Mouse (Mus musculus) liver, embryonic 14.5 days (tissue): ENCODE data around the gene Fryl. TPM values are rescaled to one million over a fixed set of nuclear protein-coding genes. Genes with fewer than 3 reads are reported as not detected.

Experiments
- ATAC-seq: fragments of 200-750 bp; cut with Nextera tagmentation; 2 replicates; pipeline ENCODE4 v1.8.0; 2017; ENCODE audit warnings: moderate number of reproducible peaks, mild to moderate bottlenecking, moderate library complexity; ENCODE audit not compliant: insufficient read depth
- DNase-seq, 3 experiments: peaks; one replicate each; pipeline ENCODE4 v3.0.0-alpha.2; 2012 to 2013; ENCODE audit warnings: low read depth in 3 of 3, low spot score in 3 of 3
- H3K27ac ChIP-seq: fragments of 300-500 bp; sonication (generic); 2 replicates; pipeline ENCODE4 v1.5.1; 2014; ENCODE audit warnings: moderate library complexity, mild to moderate bottlenecking, control low read depth, inconsistent platforms
- H3K27me3 ChIP-seq: fragments of 300-500 bp; sonication (generic); 2 replicates; pipeline ENCODE4 v1.6.1; 2014; ENCODE audit warnings: mild to moderate bottlenecking, low read length, moderate library complexity; ENCODE audit not compliant: control insufficient read depth, insufficient read depth
- H3K36me3 ChIP-seq: fragments of 300-500 bp; sonication (generic); replicated peaks from 2 replicates; pipeline ENCODE4 v1.6.1; 2014; ENCODE audit warnings: low read depth; ENCODE audit not compliant: control insufficient read depth, insufficient read depth
- H3K4me1 ChIP-seq, 2 experiments: fragments of 200-500 bp in 1 of 2; fragments of 300-500 bp in 1 of 2; sonication (generic) in 1 of 2; replicated peaks; 2 replicates each; pipeline ENCODE4 v1.6.1; 2012 to 2014; ENCODE audit warnings: antibody characterized with exemption in 1 of 2, inconsistent platforms in 1 of 2, low read length in 1 of 2; ENCODE audit not compliant: control insufficient read depth in 2 of 2, insufficient read depth in 2 of 2
- H3K4me2 ChIP-seq: fragments of 300-500 bp; sonication (generic); 2 replicates; pipeline ENCODE4 v1.6.1; 2014; ENCODE audit warnings: low read depth, mild to moderate bottlenecking, control low read depth, moderate library complexity
- H3K4me3 ChIP-seq, 2 experiments: fragments of 200-500 bp in 1 of 2; fragments of 300-500 bp in 1 of 2; sonication (generic) in 1 of 2; 2 replicates each; pipeline ENCODE4 v1.5.1; 2012 to 2014; ENCODE audit warnings: low read depth in 2 of 2, low read length in 2 of 2, mild to moderate bottlenecking in 2 of 2, control low read depth in 1 of 2, inconsistent platforms in 1 of 2, moderate library complexity in 1 of 2; ENCODE audit not compliant: insufficient read depth in 1 of 2
- H3K9ac ChIP-seq: fragments of 300-500 bp; sonication (generic); replicated peaks from 2 replicates; pipeline ENCODE4 v1.6.1; 2014; ENCODE audit warnings: mild to moderate bottlenecking, control low read depth, moderate library complexity
- H3K9me3 ChIP-seq: fragments of 300-500 bp; sonication (generic); 2 replicates; pipeline ENCODE4 v1.6.1; 2016; ENCODE audit warnings: low read length, mixed read lengths; ENCODE audit not compliant: control insufficient read depth
- CTCF ChIP-seq: IDR thresholded peaks from 2 replicates; pipeline ENCODE4 v1.5.1; 2016; ENCODE audit warnings: antibody characterized with exemption, low read depth, control low read depth
- EP300 ChIP-seq: IDR thresholded peaks from 2 replicates; pipeline ENCODE4 v1.6.1; 2016; ENCODE audit warnings: antibody characterized with exemption, low read depth
- WGBS: fragments of 180-500 bp; shearing (Covaris S2); extraction: QIAGEN DNeasy Blood & Tissue Kit; methylation state at CpG from one replicate; pipeline ENCODE4 v1.1.7; 2014; ENCODE audit not compliant: insufficient replicate concordance; 5-methylcytosine and 5-hydroxymethylcytosine counted together
- polyA plus RNA-seq, 2 experiments: library from polyadenylated mRNA; depleted of rRNA in 1 of 2; stranded (reverse) in 1 of 2; unstranded in 1 of 2; fragments of >200 nt; fragmentation: Nextera tagmentation in 1 of 2; extraction: Ambion mirVana in 1 of 2; gene quantifications; 2 replicates each; pipeline versions ENCODE4 v1.2.1 to v1.2.3; 2012 to 2014

Fryl gene
- polyA plus RNA-seq, 2 experiments: 22.1 to 41.8 TPM

GRCm38 (mm10) chr5:72995379-72995778, 261.0 kb downstream of the Fryl start:
- Histone ChIP-seq H3K27me3 (no peaks in the 10 kb centered on the region), H3K4me3 (no peak overlapping the region), H3K27ac (no peak overlapping the region), H3K4me1 (no peaks in the 10 kb centered on the region), H3K9me3 (no peaks in the 10 kb centered on the region), H3K36me3 (no peaks in the 10 kb centered on the region), H3K4me2 (no peak overlapping the region), H3K9ac (no peak overlapping the region)
- no peak for DNase-seq
- 55% methylated on average over 10 of the region's 10 CpGs for WGBS
- ATAC-seq: no peak
- TF ChIP-seq CTCF (no peak), EP300 (no peak)

- Histone ChIP-seq H3K4me3 (no peak overlapping the region), H3K27ac (no peak overlapping the region), H3K9me3 (no peaks in the 10 kb centered on the region), H3K4me1 (no peaks in the 10 kb centered on the region), H3K27me3 (no peaks in the 10 kb centered on the region), H3K4me2 (no peak overlapping the region), H3K36me3 (no peaks in the 10 kb centered on the region), H3K9ac (no peak overlapping the region)
- WGBS: 44% methylated on average over 2 of the region's 2 CpGs
- no peak for ATAC-seq
- no peak for DNase-seq
- TF ChIP-seq EP300: no peak
- no peak for TF ChIP-seq CTCF
These were observed 261.5 kb downstream of the Fryl start for GRCm38 (mm10) chr5:72994928-72995327.

- no peak for ATAC-seq
- no peaks in the 10 kb centered on the region for H3K9me3 ChIP-seq
- no peaks in the 10 kb centered on the region for H3K27me3 ChIP-seq
- H3K4me3 ChIP-seq: no peak overlapping the region
- H3K4me1 ChIP-seq: no peaks in the 10 kb centered on the region
- no peak overlapping the region for H3K27ac ChIP-seq
- DNase-seq: no peak
- H3K36me3 ChIP-seq: no peaks in the 10 kb centered on the region
- H3K9ac ChIP-seq: no peak overlapping the region
- 56% methylated on average over 8 of the region's 8 CpGs for WGBS
- no peak for TF ChIP-seq EP300
- TF ChIP-seq CTCF: no peak
- no peak overlapping the region for H3K4me2 ChIP-seq
These were observed 262.0 kb downstream of the Fryl start for GRCm38 (mm10) chr5:72994424-72994823.

- no peak for ATAC-seq
- Histone ChIP-seq H3K9me3 (no peaks in the 10 kb centered on the region), H3K9ac (no peak overlapping the region), H3K27ac (no peak overlapping the region), H3K4me2 (no peak overlapping the region), H3K27me3 (no peaks in the 10 kb centered on the region), H3K4me3 (no peak overlapping the region), H3K4me1 (no peaks in the 10 kb centered on the region), H3K36me3 (no peaks in the 10 kb centered on the region)
- 52% methylated on average over 1 of the region's 1 CpGs for WGBS
- TF ChIP-seq EP300 (no peak), CTCF (no peak)
- DNase-seq: no peak
These were observed 263.9 kb downstream of the Fryl start for GRCm38 (mm10) chr5:72992474-72992873.

- no peaks in the 10 kb centered on the region for H3K4me1 ChIP-seq
- no peaks in the 10 kb centered on the region for H3K9me3 ChIP-seq
- H3K36me3 ChIP-seq: no peaks in the 10 kb centered on the region
- H3K4me3 ChIP-seq: no peak overlapping the region
- no peaks in the 10 kb centered on the region for H3K27me3 ChIP-seq
- no peak overlapping the region for H3K4me2 ChIP-seq
- WGBS: 64% methylated on average over 8 of the region's 8 CpGs
- ATAC-seq (no peak), DNase-seq (no peak)
- no peak overlapping the region for H3K9ac ChIP-seq
- TF ChIP-seq CTCF (no peak), EP300 (no peak)
- H3K27ac ChIP-seq: no peak overlapping the region
These were observed 266.7 kb downstream of the Fryl start for GRCm38 (mm10) chr5:72989756-72990155.

- Histone ChIP-seq H3K27me3 (no peaks in the 10 kb centered on the region), H3K9ac (no peak overlapping the region), H3K27ac (no peak overlapping the region), H3K9me3 (no peaks in the 10 kb centered on the region), H3K36me3 (no peaks in the 10 kb centered on the region), H3K4me1 (no peaks in the 10 kb centered on the region), H3K4me2 (no peak overlapping the region), H3K4me3 (no peak overlapping the region)
- DNase-seq (no peak), ATAC-seq (no peak)
- TF ChIP-seq EP300: no peak
- WGBS: 69% methylated on average over 7 of the region's 7 CpGs
These were observed 268.6 kb downstream of the Fryl start for GRCm38 (mm10) chr5:72987786-72988185.
